Mouse (Mus musculus): ENCODE measurements around the gene Gria2. TPM values are rescaled to one million over a fixed set of nuclear protein-coding genes. Genes with fewer than 3 reads are reported as not detected.

Gria2 gene
- polyA plus RNA-seq (2012; rRNA removed; ENCODE audit: low replicate concordance): 0.24 TPM in 1 of 2 replicates, not detected in the other

DNA sequence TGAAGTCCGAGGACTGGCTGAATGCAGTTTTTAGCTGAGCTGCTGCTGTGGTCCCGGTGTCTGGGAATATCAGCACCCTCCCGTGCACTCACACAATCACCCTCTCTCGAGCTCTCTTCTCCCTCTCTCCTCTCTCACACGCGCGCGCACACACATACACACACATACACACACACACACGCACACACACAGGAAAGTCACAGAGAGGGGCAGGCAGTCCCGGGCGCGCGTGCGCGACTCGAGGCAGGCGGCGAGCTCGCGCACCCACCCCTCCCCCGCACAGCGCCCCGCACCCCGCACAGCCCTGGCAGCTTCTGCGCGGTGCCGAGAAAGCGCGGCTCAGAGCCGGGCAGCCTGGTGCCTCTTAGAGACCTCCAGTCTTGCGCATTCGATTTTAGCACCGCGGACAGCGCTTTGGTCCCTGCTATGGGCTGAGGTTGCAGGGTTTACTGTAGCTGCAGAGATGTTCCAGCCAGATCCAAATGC lies at the start of gene Gria2:
Gene Gria2, minus strand, starts transcription at position 240 of the 486 bp plus-strand sequence.

Other genes starting within 250 kb of the Gria2 start
- 0.23 and 6.8 TPM in 2 replicates for gene Glrb, start 110.8 kb upstream of the Gria2 start, polyA plus RNA-seq (2012; rRNA removed; ENCODE audit: low replicate concordance)
- gene Pdgfc, start 233.6 kb upstream of the Gria2 start, polyA plus RNA-seq (2012; rRNA removed; ENCODE audit: low replicate concordance): 7.9 and 20.7 TPM in 2 replicates